In genomic region chr1:85819695-85820094, GRCm38 (mm10) we compare ENCODE assay signal across 21 mouse cellular contexts. TPM values are rescaled to one million over a fixed set of nuclear protein-coding genes. Genes with fewer than 3 reads are reported as not detected.
DNase-seq lines count a peak whose midpoint lies in the region; ATAC-seq and TF ChIP-seq lines count a peak whose summit lies in the region.
"Had no signal": no experiment of that assay in that cellular context is flagged by ENCODE, and none has a peak within 500 bp of the region (broad histone marks: within the 10 kb centered on the region; RNA-seq: fewer than 3 reads in every experiment).

No protein-coding gene starts in this region.

- no peaks in the 10 kb centered on the region for H3K27me3 ChIP-seq in intestine, postnatal 0 days (replicated peaks; ENCODE audit: control insufficient read depth, insufficient read depth, low read length)
- H3K27me3 ChIP-seq in intestine, embryonic 16.5 days (replicated peaks; ENCODE audit: control insufficient read depth, insufficient read depth, low read length): no peaks in the 10 kb centered on the region
- no peaks in the 10 kb centered on the region for H3K27me3 ChIP-seq in lung, postnatal 0 days (replicated peaks; ENCODE audit: insufficient read depth, low read length)
- no peaks in the 10 kb centered on the region for H3K27me3 ChIP-seq in Patski
- H3K27me3 ChIP-seq: heart, embryonic 15.5 days; hindbrain, embryonic 13.5 days; limb, embryonic 15.5 days; liver, embryonic 15.5 days; neural tube, embryonic 13.5 days had no signal

- peak; percentile 60 for TF ChIP-seq CTCF in intestine, postnatal 0 days (IDR thresholded peaks at IDR 0.05; ENCODE audit: low read depth)
- peak; percentile 50 for TF ChIP-seq CTCF in lung, postnatal 0 days (IDR thresholded peaks at IDR 0.05)
- TF ChIP-seq CTCF in Patski (IDR thresholded peaks at IDR 0.05): peak; percentile 32

- no peak overlapping the region for H3K27ac ChIP-seq in intestine, postnatal 0 days (ENCODE audit: low read depth, low read length)
- H3K27ac ChIP-seq in intestine, embryonic 16.5 days (ENCODE audit: low read length): no peak overlapping the region
- H3K27ac ChIP-seq in lung, postnatal 0 days (ENCODE audit: low read length): no peak overlapping the region
- H3K27ac ChIP-seq: heart, embryonic 15.5 days; hindbrain, embryonic 13.5 days; limb, embryonic 15.5 days; liver, embryonic 15.5 days; neural tube, embryonic 13.5 days had no signal

- CTCF ChIA-PET in Patski (lab: Charles Lee): interaction anchor here (0.9 to 1.3 kb wide), 2 partner anchors 10 to 34 kb away, joined by 3 read pairs; no protein-coding TSS in a partner anchor

- TF ChIP-seq EP300 in lung, postnatal 0 days (IDR thresholded peaks at IDR 0.05): no peak

- no peak overlapping the region for H3K9ac ChIP-seq in intestine, postnatal 0 days (ENCODE audit: low read depth, low read length)
- no peak overlapping the region for H3K9ac ChIP-seq in intestine, embryonic 16.5 days (ENCODE audit: low read depth, low read length)
- no peak overlapping the region for H3K9ac ChIP-seq in lung, postnatal 0 days (replicated peaks; ENCODE audit: low read depth)
- H3K9ac ChIP-seq: heart, embryonic 15.5 days; hindbrain, embryonic 13.5 days; limb, embryonic 15.5 days; liver, embryonic 15.5 days; neural tube, embryonic 13.5 days had no signal

- DNase-seq in lung, postnatal 0 days (ENCODE audit: low spot score): no peak
- no peak for DNase-seq in lung, postnatal 14 days
- no peak for DNase-seq in Patski (ENCODE audit: low read depth, low spot score)
- DNase-seq in urinary bladder, adult 2 months (ENCODE audit: low spot score): no peak
- DNase-seq: adrenal gland, postnatal 10 days; cerebellum, adult 8-10 months; heart, postnatal 36 days; kidney, postnatal 36 days; left cerebral cortex, postnatal 4 days; midbrain, embryonic 14.5 days; retina, postnatal 1 day; thymus, postnatal 25 days had no signal

- WGBS in intestine, postnatal 0 days: 66% methylated on average over 1 of the region's 1 CpGs
- 95% methylated on average over 1 of the region's 1 CpGs for WGBS in intestine, embryonic 16.5 days
- 97% methylated on average over 1 of the region's 1 CpGs for WGBS in lung, postnatal 0 days

- no peak overlapping the region for H3K4me2 ChIP-seq in intestine, postnatal 0 days (replicated peaks; ENCODE audit: low read depth)
- no peak overlapping the region for H3K4me2 ChIP-seq in intestine, embryonic 16.5 days (ENCODE audit: low read depth, low read length)
- no peak overlapping the region for H3K4me2 ChIP-seq in lung, postnatal 0 days (replicated peaks; ENCODE audit: low read depth, low read length)
- H3K4me2 ChIP-seq: heart, embryonic 15.5 days; hindbrain, embryonic 13.5 days; limb, embryonic 15.5 days; liver, embryonic 15.5 days; neural tube, embryonic 13.5 days had no signal

- POLR2A ChIA-PET in Patski (lab: Charles Lee): no interaction called here

- in situ Hi-C loops in Patski (cut with MboI; ENCODE audit: low pct_unique_long_range_greater_than_20kb): no loop called here

- no peak overlapping the region for H3K4me3 ChIP-seq in intestine, postnatal 0 days (ENCODE audit: low read depth, low read length)
- H3K4me3 ChIP-seq in intestine, embryonic 16.5 days (ENCODE audit: low read length): no peak overlapping the region
- no peak overlapping the region for H3K4me3 ChIP-seq in lung, postnatal 0 days (ENCODE audit: low read depth, low read length)
- H3K4me3 ChIP-seq: heart, embryonic 15.5 days; hindbrain, embryonic 13.5 days; limb, embryonic 15.5 days; liver, embryonic 15.5 days; neural tube, embryonic 13.5 days had no signal

- no peaks in the 10 kb centered on the region; the same call in 1 of the 2 replicates for H3K4me1 ChIP-seq in intestine, postnatal 0 days (replicated peaks; ENCODE audit: control insufficient read depth, insufficient read depth, low read length)
- peaks cover 2% of the 10 kb centered on the region; the same call in 1 of the 2 replicates for H3K4me1 ChIP-seq in intestine, embryonic 16.5 days (ENCODE audit: control insufficient read depth, insufficient read depth, low read length)
- H3K4me1 ChIP-seq in lung, postnatal 0 days (ENCODE audit: insufficient read depth, low read depth, low read length): peaks cover 3% of the 10 kb centered on the region; the same call in 1 of the 2 replicates
- H3K4me1 ChIP-seq: hindbrain, embryonic 13.5 days; limb, embryonic 15.5 days; liver, embryonic 15.5 days; neural tube, embryonic 13.5 days had no signal

- H3K9me3 ChIP-seq in intestine, postnatal 0 days (ENCODE audit: control insufficient read depth): no peaks in the 10 kb centered on the region
- no peaks in the 10 kb centered on the region for H3K9me3 ChIP-seq in intestine, embryonic 16.5 days (ENCODE audit: control insufficient read depth, low read length)
- no peaks in the 10 kb centered on the region for H3K9me3 ChIP-seq in lung, postnatal 0 days (ENCODE audit: low read length)
- H3K9me3 ChIP-seq: heart, embryonic 15.5 days; hindbrain, embryonic 13.5 days; limb, embryonic 15.5 days; liver, embryonic 15.5 days; neural tube, embryonic 13.5 days had no signal

- ATAC-seq in intestine, postnatal 0 days: no peak
- no peak for ATAC-seq in intestine, embryonic 16.5 days
- no peak for ATAC-seq in lung, postnatal 0 days
- ATAC-seq in Patski: no peak
- no peak for ATAC-seq in erythroid progenitor cell, adult 5-6 weeks (replicated peaks; ENCODE audit: low FRiP score, poor library complexity, severe bottlenecking)

- peaks cover 17% of the 10 kb centered on the region; the same call in 1 of the 2 replicates for H3K36me3 ChIP-seq in intestine, postnatal 0 days (ENCODE audit: control insufficient read depth, insufficient read depth)
- H3K36me3 ChIP-seq in intestine, embryonic 16.5 days (ENCODE audit: control insufficient read depth, insufficient read depth, low read length): peaks cover 11% of the 10 kb centered on the region
- peaks cover 22% of the 10 kb centered on the region for H3K36me3 ChIP-seq in lung, postnatal 0 days (ENCODE audit: insufficient read depth, low read length)

RNA-seq across cellular contexts. Expression of gene Cab39, which starts 26.5 kb away (rescaled TPM):
- 33.8 and 36.6 TPM in 2 replicates for polyA plus RNA-seq in intestine, postnatal 0 days (2015; fragmentation: Nextera tagmentation; extraction: Ambion mirVana)
- 14.4 and 22.9 TPM in 2 replicates for polyA plus RNA-seq in intestine, embryonic 16.5 days (2015; fragmentation: Nextera tagmentation; extraction: Ambion mirVana)
- polyA plus RNA-seq in lung, postnatal 0 days (2015; fragmentation: Nextera tagmentation; extraction: Ambion mirVana): 37.3 and 37.7 TPM in 2 replicates
- 74.3 TPM for polyA plus RNA-seq in Patski (2021)
- total RNA-seq in erythroid progenitor cell, adult 5-6 weeks (2015; ENCODE audit: low replicate concordance): 42.3 and 44.0 TPM in 2 replicates
- total RNA-seq in erythroid progenitor cell, adult 5-6 weeks (2017; ENCODE audit: low replicate concordance): 46.5 and 52.2 TPM in 2 replicates
- 116 and 130 TPM in 2 replicates for polyA plus RNA-seq in urinary bladder, adult 2 months (2012; rRNA removed)

RNA-seq across cellular contexts. Expression of gene A630001G21Rik, which starts 41.3 kb away (rescaled TPM):
- polyA plus RNA-seq in intestine, postnatal 0 days (2015; fragmentation: Nextera tagmentation; extraction: Ambion mirVana): 0.55 and 0.78 TPM in 2 replicates
- polyA plus RNA-seq in intestine, embryonic 16.5 days (2015; fragmentation: Nextera tagmentation; extraction: Ambion mirVana): 0.56 and 1.3 TPM in 2 replicates
- polyA plus RNA-seq in lung, postnatal 0 days (2015; fragmentation: Nextera tagmentation; extraction: Ambion mirVana): 1.5 and 1.8 TPM in 2 replicates
- 0.36 TPM for polyA plus RNA-seq in Patski (2021)
- total RNA-seq in erythroid progenitor cell, adult 5-6 weeks (2015; ENCODE audit: low replicate concordance): 14.4 and 23.5 TPM in 2 replicates
- 6.3 and 6.7 TPM in 2 replicates for total RNA-seq in erythroid progenitor cell, adult 5-6 weeks (2017; ENCODE audit: low replicate concordance)
- polyA plus RNA-seq in urinary bladder, adult 2 months (2012; rRNA removed): 3.3 and 4.8 TPM in 2 replicates
- total RNA-seq: gastrocnemius, adult 8-10 months had no signal
